Mouse (Mus musculus): ENCODE measurements around the gene Plcl2.

DNA sequence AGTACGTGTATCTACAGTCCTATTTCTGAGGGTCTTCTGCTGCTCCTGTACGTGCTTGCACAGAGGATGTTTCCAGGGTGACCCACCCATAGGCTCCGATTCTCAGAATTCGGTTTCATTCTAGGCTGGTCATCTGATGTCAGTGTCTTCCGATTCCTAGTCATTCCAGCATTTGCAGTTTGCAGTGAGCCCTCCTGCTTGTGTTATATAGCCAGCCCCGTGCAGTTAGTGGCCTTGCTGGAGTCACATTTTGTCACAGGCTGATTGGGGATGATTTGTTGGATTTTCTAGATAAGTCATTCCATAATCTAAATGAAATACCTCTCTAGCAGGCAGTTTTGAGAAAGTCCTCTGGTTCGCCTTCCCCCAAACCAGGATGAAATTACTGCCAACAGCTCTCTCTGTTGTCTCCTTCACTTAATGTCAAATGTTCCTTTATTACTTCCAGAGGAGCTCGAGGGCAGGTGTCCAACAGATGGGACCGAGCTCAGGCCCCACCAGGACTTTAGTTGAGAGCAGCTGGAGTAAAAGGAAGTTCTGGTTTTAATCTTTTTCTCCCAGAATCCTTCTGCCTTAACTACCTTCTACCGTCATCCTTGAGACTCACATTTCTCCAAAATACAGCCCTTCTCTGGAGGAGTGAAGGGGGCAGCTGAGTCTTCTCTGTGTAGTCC lies 13.8 kb upstream of the Plcl2 start:
- TF ChIP-seq CTCF (IDR thresholded peaks at IDR 0.05; ENCODE audit: extremely low read depth, insufficient read depth, insufficient read length, insufficient replicate concordance), result no peak
- no peak for TF ChIP-seq POLR2A (IDR thresholded peaks at IDR 0.05; ENCODE audit: low read depth, low read length)

Measured in spleen, adult 2 months (tissue).